In the genomic region with DNA sequence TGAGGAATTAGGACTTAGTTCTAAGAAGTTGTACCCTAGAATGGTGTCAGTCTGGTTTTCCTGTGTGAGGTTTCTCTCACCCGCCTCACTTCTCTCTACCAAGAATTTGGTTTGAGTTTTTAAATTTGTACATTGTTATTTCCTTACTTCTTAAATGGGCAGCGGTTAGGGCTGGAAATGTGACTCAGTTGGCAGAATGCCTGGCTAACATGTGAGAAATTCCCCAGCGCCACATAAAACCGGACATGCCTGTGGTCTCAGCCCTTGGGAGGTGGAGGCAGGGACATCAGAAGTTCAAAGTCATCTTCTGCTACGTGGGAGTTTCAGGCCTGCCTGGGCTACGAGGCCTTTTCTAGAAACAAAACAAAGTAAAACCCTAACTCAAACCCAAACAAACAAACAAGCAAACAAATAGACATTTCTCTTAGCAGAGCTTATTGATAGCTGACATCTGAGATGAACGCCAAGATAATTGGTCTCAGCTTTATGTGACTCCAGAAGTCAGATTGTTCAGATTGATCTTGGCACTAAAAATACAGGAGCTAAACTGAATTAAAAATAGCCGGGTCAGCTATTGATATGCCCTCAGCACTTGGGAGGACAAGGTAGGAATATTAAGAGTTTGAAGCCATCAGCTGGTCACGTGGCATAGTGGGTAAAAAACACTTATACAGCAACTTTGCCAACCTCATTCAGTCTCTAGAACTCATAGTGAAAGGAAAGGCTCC, we compare ENCODE assay signal across 11 mouse cellular contexts. TPM values are rescaled to one million over a fixed set of nuclear protein-coding genes. Genes with fewer than 3 reads are reported as not detected.
A peak's percentile ranks its signal among the peaks of the same experiment; 100 is the strongest.
DNase-seq lines count a peak whose midpoint lies in the region; ATAC-seq and TF ChIP-seq lines count a peak whose summit lies in the region.
"Had no signal": no experiment of that assay in that cellular context is flagged by ENCODE, and none has a peak within 500 bp of the region (broad histone marks: within the 10 kb centered on the region; RNA-seq: fewer than 3 reads in every experiment).

No protein-coding gene starts in this region.

- no peak overlapping the region for H3K27ac ChIP-seq in limb, embryonic 14.5 days (replicated peaks; ENCODE audit: low read depth, low read length)
- H3K27ac ChIP-seq in limb, embryonic 10.5 days: no peak overlapping the region
- no peak overlapping the region for H3K27ac ChIP-seq in midbrain, embryonic 15.5 days
- H3K27ac ChIP-seq: hindbrain, embryonic 15.5 days; lung, embryonic 15.5 days had no signal

- ATAC-seq in limb, embryonic 14.5 days (ENCODE audit: low FRiP score, low read depth): no peak
- peak; percentile 27 for ATAC-seq in inflammation-experienced regulatory T-cells, adult 6 months
- no peak for ATAC-seq in midbrain, embryonic 15.5 days (replicated peaks)
- ATAC-seq: Patski had no signal

- H3K4me2 ChIP-seq in limb, embryonic 14.5 days (replicated peaks; ENCODE audit: low read depth, low read length, severe bottlenecking): no peak overlapping the region
- no peak overlapping the region for H3K4me2 ChIP-seq in midbrain, embryonic 15.5 days
- H3K4me2 ChIP-seq: hindbrain, embryonic 15.5 days; lung, embryonic 15.5 days had no signal

- H3K9ac ChIP-seq in limb, embryonic 14.5 days (ENCODE audit: low read depth, low read length, severe bottlenecking): no peak overlapping the region
- no peak overlapping the region for H3K9ac ChIP-seq in midbrain, embryonic 15.5 days
- H3K9ac ChIP-seq: hindbrain, embryonic 15.5 days; lung, embryonic 15.5 days had no signal

- WGBS in limb, embryonic 14.5 days: 67% methylated on average over 9 of the region's 9 CpGs
- WGBS in limb, embryonic 10.5 days: 89% methylated on average over 9 of the region's 9 CpGs
- 84% methylated on average over 9 of the region's 9 CpGs for WGBS in midbrain, embryonic 15.5 days

- no peak overlapping the region for H3K4me3 ChIP-seq in limb, embryonic 14.5 days (replicated peaks; ENCODE audit: low read length)
- H3K4me3 ChIP-seq in limb, embryonic 10.5 days: no peak overlapping the region
- no peak overlapping the region for H3K4me3 ChIP-seq in midbrain, embryonic 15.5 days
- H3K4me3 ChIP-seq: hindbrain, embryonic 15.5 days; lung, embryonic 15.5 days had no signal

- no peak for TF ChIP-seq POLR2A in limb, embryonic 14.5 days (IDR thresholded peaks at IDR 0.05; ENCODE audit: borderline replicate concordance, extremely low read depth, insufficient read depth, insufficient read length)

- peaks cover 6% of the 10 kb centered on the region for H3K4me1 ChIP-seq in limb, embryonic 14.5 days (ENCODE audit: control insufficient read depth, insufficient read depth, low read length)
- H3K4me1 ChIP-seq in limb, embryonic 10.5 days: peaks cover 7% of the 10 kb centered on the region; the same call in 1 of the 2 replicates
- peaks cover 9% of the 10 kb centered on the region for H3K4me1 ChIP-seq in midbrain, embryonic 15.5 days

- H3K9me3 ChIP-seq in limb, embryonic 14.5 days (ENCODE audit: control insufficient read depth, low read length): no peaks in the 10 kb centered on the region
- H3K9me3 ChIP-seq in limb, embryonic 10.5 days (replicated peaks): no peaks in the 10 kb centered on the region
- no peaks in the 10 kb centered on the region for H3K9me3 ChIP-seq in midbrain, embryonic 15.5 days
- H3K9me3 ChIP-seq: hindbrain, embryonic 15.5 days; lung, embryonic 15.5 days had no signal

- peak; percentile 38 for DNase-seq in limb, embryonic 14.5 days (ENCODE audit: low spot score)
- DNase-seq in limb, embryonic 10.5 days (ENCODE audit: low spot score): no peak
- peak; percentile 49 for DNase-seq in adrenal gland, postnatal 25 days
- DNase-seq in monocyte, adult 2 months (ENCODE audit: low read depth in 1 of 2, low spot score in 2 of 2): peak; percentile 32 to 56
- DNase-seq in embryo, embryonic 11 days: no peak
- no peak for DNase-seq in c-Kit-positive CD71-positive TER-119-positive erythroid progenitor cells, embryonic 14.5 days (ENCODE audit: low spot score)

- no peaks in the 10 kb centered on the region for H3K27me3 ChIP-seq in limb, embryonic 14.5 days (ENCODE audit: control insufficient read depth, insufficient read depth, low read length)
- H3K27me3 ChIP-seq in limb, embryonic 10.5 days (ENCODE audit: low read depth, poor library complexity, severe bottlenecking): no peaks in the 10 kb centered on the region
- H3K27me3 ChIP-seq in midbrain, embryonic 15.5 days (replicated peaks): no peaks in the 10 kb centered on the region
- H3K27me3 ChIP-seq: hindbrain, embryonic 15.5 days; lung, embryonic 15.5 days; Patski had no signal

- no peaks in the 10 kb centered on the region for H3K36me3 ChIP-seq in limb, embryonic 14.5 days (ENCODE audit: control insufficient read depth, insufficient read depth, low read length)
- H3K36me3 ChIP-seq in limb, embryonic 10.5 days: no peaks in the 10 kb centered on the region
- no peaks in the 10 kb centered on the region for H3K36me3 ChIP-seq in midbrain, embryonic 15.5 days (replicated peaks)
- H3K36me3 ChIP-seq: hindbrain, embryonic 15.5 days; lung, embryonic 15.5 days had no signal

RNA-seq across cellular contexts. Expression of gene Hectd1, which starts 18.8 kb away (rescaled TPM):
- polyA plus RNA-seq in limb, embryonic 14.5 days (2012; rRNA removed): 32.8 and 35.8 TPM in 2 replicates
- 44.0 and 45.6 TPM in 2 replicates for polyA plus RNA-seq in limb, embryonic 14.5 days (2014; fragmentation: Nextera tagmentation; extraction: Ambion mirVana)
- polyA plus RNA-seq in limb, embryonic 10.5 days (2016; fragmentation: Nextera tagmentation; extraction: Ambion mirVana): 32.0 and 39.5 TPM in 2 replicates
- total RNA-seq in adrenal gland, postnatal 25 days (2021): 96.6 and 102 TPM in 2 replicates
- 10 to 100 TPM; 58.9 to 78.1 (median 63.5) TPM for polyA plus RNA-seq in inflammation-experienced regulatory T-cells, adult 6 months (2017; shearing (Covaris generic))
- polyA plus RNA-seq in midbrain, embryonic 15.5 days (2015; fragmentation: Nextera tagmentation; extraction: Ambion mirVana): 39.3 and 40.8 TPM in 2 replicates

Comparison
In these comparisons a context has a peak if more than half of its experiments do, and no peak if none do; other contexts are left out.
1. DNase-seq: peak in limb, embryonic 14.5 days (single experiment), adrenal gland, postnatal 25 days (single experiment) and monocyte, adult 2 months (2 of 2); none in limb, embryonic 10.5 days (single experiment), embryo, embryonic 11 days (single experiment) and c-Kit-positive CD71-positive TER-119-positive erythroid progenitor cells, embryonic 14.5 days (single experiment).